Mouse (Mus musculus): ENCODE results near the gene Kirrel3.

Kirrel3 gene

GRCm38 (mm10) chr9:34605486-34605885 lies 119.8 kb downstream of the Kirrel3 start:
- DNase-seq = no peak

DNA sequence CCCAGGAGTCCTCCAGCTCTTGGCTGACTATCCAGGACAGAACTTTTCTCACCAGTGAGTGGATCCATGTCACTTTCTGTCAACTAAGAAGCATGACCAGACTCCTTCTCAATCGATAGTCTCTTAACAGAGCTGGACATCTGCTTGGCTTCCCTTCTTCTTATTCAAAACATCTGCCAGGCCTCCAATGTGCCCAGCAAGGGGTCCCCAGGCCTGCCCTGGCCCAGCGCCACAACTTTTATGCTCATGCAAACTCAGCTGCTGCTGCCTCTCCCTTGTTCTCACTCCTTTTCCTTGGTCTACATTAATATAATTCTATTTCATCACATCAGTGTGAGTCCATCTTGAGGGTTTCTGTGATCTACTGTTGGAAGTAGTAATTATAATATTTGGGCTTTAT lies 122.3 kb downstream of the Kirrel3 start:
- no peak for DNase-seq

- DNase-seq = no peak
Observed at GRCm38 (mm10) chr9:34612886-34613769, 127.4 kb downstream of the Kirrel3 start.

- DNase-seq = no peak
Observed at GRCm38 (mm10) chr9:34618099-34618498, 132.4 kb downstream of the Kirrel3 start.

GRCm38 (mm10) chr9:34619913-34620312 lies 134.2 kb downstream of the Kirrel3 start:
- DNase-seq = no peak

GRCm38 (mm10) chr9:34623526-34623925 lies 137.8 kb downstream of the Kirrel3 start:
- DNase-seq = no peak

- DNase-seq = no peak
Observed at GRCm38 (mm10) chr9:34624021-34624420, 138.3 kb downstream of the Kirrel3 start.

- no peak for DNase-seq
Observed at GRCm38 (mm10) chr9:34628841-34629240, 143.1 kb downstream of the Kirrel3 start.

DNA sequence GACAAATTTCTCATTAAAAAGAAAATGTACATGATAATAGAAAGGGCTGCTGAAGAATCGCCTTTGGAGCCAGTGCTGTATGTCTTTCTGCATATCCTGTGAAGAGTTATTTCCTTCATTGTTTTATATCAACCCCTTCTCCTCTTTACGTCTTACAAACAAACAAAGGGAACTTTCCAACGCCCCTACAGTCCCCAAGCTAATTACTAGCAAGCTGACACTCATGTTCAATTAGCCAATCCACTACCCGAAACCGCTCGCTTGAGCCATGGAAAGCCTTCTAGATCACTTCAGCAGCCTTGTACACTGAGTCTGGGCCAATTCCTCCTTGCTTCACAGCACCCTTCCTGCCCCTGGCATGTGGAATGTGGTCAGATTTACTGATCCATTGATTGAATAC lies 150.0 kb downstream of the Kirrel3 start:
- DNase-seq = no peak

DNA sequence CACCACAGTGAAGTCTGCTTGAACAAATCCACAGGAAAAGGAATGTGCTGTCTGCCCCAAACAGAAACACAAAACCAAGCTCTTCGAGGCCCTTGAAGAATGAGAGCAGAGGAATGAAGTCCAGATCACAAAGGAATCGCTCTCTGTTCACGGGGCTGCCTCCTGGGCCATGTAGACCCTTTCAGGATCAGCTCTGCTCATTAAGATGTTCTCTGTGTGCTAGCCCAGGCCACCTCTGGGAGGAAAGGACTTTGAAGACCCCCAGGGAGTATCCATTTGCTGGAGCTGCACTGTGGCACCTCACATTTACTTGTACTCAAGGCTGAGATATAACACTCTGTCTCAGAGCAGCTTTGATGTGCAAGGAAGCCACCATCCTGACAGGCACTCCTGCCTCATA lies 158.2 kb downstream of the Kirrel3 start:
- DNase-seq = no peak

DNA sequence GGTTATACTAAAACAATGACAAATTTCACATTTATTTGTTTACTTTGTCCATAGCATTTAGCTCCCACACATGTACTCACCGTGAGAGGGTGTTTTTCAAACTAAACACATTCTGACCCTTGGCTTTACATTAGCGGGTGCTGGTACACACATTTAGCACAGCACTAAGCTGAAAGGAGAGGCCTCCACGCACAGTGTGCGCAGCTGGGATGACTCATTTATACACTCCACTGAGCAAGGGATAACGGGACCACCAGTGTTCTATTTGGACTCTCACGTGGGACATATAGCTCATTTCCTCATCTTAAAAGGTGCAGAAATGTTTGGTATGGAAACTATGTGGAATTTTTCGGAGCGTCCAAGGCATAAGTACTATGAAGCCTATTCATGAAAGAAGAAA lies 158.7 kb downstream of the Kirrel3 start:
- DNase-seq = no peak

DNA sequence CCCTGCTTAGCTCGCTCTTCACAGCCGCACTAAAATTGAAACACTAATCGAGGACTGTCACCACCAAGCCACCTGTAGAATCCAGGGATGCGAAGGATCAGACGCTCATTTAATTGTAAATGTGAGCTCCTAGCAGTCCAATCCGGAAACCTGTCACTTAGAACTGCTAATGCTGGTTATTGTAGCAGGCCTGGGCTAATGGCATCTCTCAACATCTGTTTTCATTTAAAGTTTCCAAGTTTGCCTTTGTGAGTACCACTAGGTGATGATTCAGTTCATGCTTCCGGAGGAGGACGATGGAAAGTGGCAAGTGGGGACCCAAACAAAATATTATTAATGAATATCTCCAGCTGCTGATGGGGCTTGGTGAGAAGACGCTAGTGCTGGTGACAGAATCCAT lies 161.1 kb downstream of the Kirrel3 start:
- no peak for DNase-seq

GRCm38 (mm10) chr9:34652278-34652677 lies 166.6 kb downstream of the Kirrel3 start:
- DNase-seq = no peak

- DNase-seq = no peak
Observed at GRCm38 (mm10) chr9:34653141-34653540, 167.4 kb downstream of the Kirrel3 start.

GRCm38 (mm10) chr9:34660566-34660965 lies 174.9 kb downstream of the Kirrel3 start:
- no peak for DNase-seq

GRCm38 (mm10) chr9:34663412-34663811 lies 177.7 kb downstream of the Kirrel3 start:
- DNase-seq = no peak

- no peak for DNase-seq
Observed at GRCm38 (mm10) chr9:34665361-34666129, 179.9 kb downstream of the Kirrel3 start.

GRCm38 (mm10) chr9:34667182-34667581 lies 181.5 kb downstream of the Kirrel3 start:
- DNase-seq = no peak

DNA sequence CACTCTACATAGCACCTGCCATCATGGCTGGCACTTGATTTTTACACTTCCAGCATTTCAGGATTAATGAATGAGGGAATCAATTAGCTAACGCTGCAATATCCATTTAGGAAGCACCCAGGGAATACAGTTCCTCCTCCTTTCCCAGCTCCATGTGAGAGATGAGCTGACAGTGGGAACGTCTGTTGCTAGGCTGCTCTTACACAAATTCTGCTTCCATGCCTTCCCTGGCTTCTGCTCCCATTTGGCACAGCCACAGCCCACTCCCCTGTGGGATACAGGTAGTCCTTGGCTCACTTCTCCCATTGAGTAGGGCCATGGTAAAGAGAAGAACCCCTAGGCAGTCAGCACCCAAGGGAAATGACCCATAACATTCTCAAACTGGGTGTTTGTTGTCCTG lies 185.2 kb downstream of the Kirrel3 start:
- DNase-seq = no peak

DNA sequence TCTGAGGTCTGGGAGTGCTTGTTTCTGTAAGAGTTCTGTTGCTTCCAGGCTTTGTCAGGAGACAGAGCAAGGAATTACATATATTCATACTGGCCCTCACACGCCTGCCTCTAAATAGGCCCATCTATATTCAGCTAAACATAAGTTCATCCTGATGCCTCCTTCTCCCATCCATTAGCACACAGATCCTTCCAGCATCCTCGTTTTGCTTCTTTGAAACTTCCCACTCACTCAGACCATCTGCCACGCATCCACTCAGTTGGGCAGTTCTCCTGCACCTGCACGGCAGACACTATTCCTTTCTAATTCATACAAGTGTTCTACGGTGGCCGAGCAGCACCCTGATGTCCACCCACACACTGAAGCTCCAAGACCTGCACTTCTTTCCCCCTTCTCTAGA lies 201.1 kb downstream of the Kirrel3 start:
- DNase-seq = peak; percentile 48

GRCm38 (mm10) chr9:34688358-34688757 lies 202.7 kb downstream of the Kirrel3 start:
- no peak for DNase-seq

- no peak for DNase-seq
Observed at GRCm38 (mm10) chr9:34689375-34689774, 203.7 kb downstream of the Kirrel3 start.

- DNase-seq = no peak
Observed at GRCm38 (mm10) chr9:34695646-34696045, 210.0 kb downstream of the Kirrel3 start.
